Mouse (Mus musculus) ES-CJ7 (cell line): ENCODE results near the gene Vwa7.
"Not testable (repeated sequence)": the region's sequence is repeated elsewhere in the genome, so short reads cannot be mapped to it uniquely, and the experiment has no call there.

Experiments used
- DNase-seq: peaks from one replicate; pipeline ENCODE4 v3.0.0; 2011; ENCODE audit warnings: low read depth, low spot score

Gene Vwa7

GRCm38 (mm10) chr17:35016376-35016775, at the start of gene Vwa7:
Vwa7 (plus strand) TSS chr17:35016579.
- no peak for DNase-seq

GRCm38 (mm10) chr17:34969822-34970221, 46.6 kb upstream of the Vwa7 start, which contains the start of gene Gm20481:
Gm20481 (plus strand) TSS chr17:34969912.
- DNase-seq = not testable (repeated sequence)

GRCm38 (mm10) chr17:34970850-34971249, 45.5 kb upstream of the Vwa7 start:
- not testable (repeated sequence) for DNase-seq

- not testable (repeated sequence) for DNase-seq
Measured at GRCm38 (mm10) chr17:34971694-34972068, 44.7 kb upstream of the Vwa7 start.

GRCm38 (mm10) chr17:34972069-34972749, 44.2 kb upstream of the Vwa7 start, which contains the start of the genes Hspa1a and Hspa1l:
Hspa1a (minus strand) TSS chr17:34972156.
Hspa1l (plus strand) TSS chr17:34972703.
- peak; percentile 84 for DNase-seq

GRCm38 (mm10) chr17:34975581-34976492, 40.5 kb upstream of the Vwa7 start:
- no peak for DNase-seq

GRCm38 (mm10) chr17:34977000-34977399, 39.4 kb upstream of the Vwa7 start:
- DNase-seq = no peak

- DNase-seq = no peak
Measured at GRCm38 (mm10) chr17:34978239-34978638, 38.1 kb upstream of the Vwa7 start.

- no peak for DNase-seq
Measured at GRCm38 (mm10) chr17:34979631-34980030, 36.7 kb upstream of the Vwa7 start.

GRCm38 (mm10) chr17:34980655-34981054, 35.7 kb upstream of the Vwa7 start:
- DNase-seq = peak; percentile 84

- DNase-seq = peak; percentile 95
Measured at GRCm38 (mm10) chr17:34981690-34982180, 34.6 kb upstream of the Vwa7 start, which contains the start of gene Lsm2. Lsm2 (plus strand) TSS chr17:34981862.

- no peak for DNase-seq
Measured at GRCm38 (mm10) chr17:34982328-34982727, 34.1 kb upstream of the Vwa7 start.

- DNase-seq = peak; percentile 55
Measured at GRCm38 (mm10) chr17:34984218-34984617, 32.2 kb upstream of the Vwa7 start.

- no peak for DNase-seq
Measured at GRCm38 (mm10) chr17:34994751-34995150, 21.6 kb upstream of the Vwa7 start.

GRCm38 (mm10) chr17:34995192-34995591, 21.2 kb upstream of the Vwa7 start:
- not testable (repeated sequence) for DNase-seq

- DNase-seq = not testable (repeated sequence)
Measured at GRCm38 (mm10) chr17:34995927-34996326, 20.5 kb upstream of the Vwa7 start.

GRCm38 (mm10) chr17:34996411-34997141, 19.8 kb upstream of the Vwa7 start:
- DNase-seq = peak; percentile 65

- no peak for DNase-seq
Measured at GRCm38 (mm10) chr17:34997142-34997483, 19.3 kb upstream of the Vwa7 start.

- no peak for DNase-seq
Measured at GRCm38 (mm10) chr17:34998526-34999430, 17.6 kb upstream of the Vwa7 start.

- peak; percentile 53 for DNase-seq
Measured at GRCm38 (mm10) chr17:34999871-35000716, 16.3 kb upstream of the Vwa7 start.
